Mouse (Mus musculus): ENCODE data around the gene Carmil1. TPM values are rescaled to one million over a fixed set of nuclear protein-coding genes. Genes with fewer than 3 reads are reported as not detected.

Gene Carmil1
- polyA plus RNA-seq, 1 experiment from 2014 or later: 46.2 TPM

DNA sequence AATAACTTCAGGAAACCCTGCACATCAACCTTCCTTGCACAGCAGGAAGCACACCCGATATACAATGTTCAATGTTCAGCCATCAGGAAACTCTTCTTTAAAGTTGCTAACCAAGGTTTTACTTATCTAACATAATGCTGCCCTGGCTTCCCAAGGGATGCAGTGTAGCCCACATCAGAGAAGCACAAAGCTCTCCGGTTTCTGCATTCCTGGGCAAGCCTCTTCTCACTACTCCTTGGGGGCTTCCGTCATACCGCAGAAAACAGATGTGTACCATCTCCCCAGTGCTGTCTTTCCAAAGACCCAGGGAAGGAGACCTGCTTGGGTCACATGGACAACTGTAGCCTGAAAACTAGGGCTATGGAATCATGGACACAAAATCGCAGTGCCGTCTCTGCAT, 47.8 kb downstream of the Carmil1 start:
- Histone ChIP-seq H3K27me3 (no peaks in the 10 kb centered on the region), H3K27ac (no peak overlapping the region), H3K9me3 (no peaks in the 10 kb centered on the region), H3K4me2 (no peak overlapping the region), H3K4me1 (no peaks in the 10 kb centered on the region), H3K9ac (no peak overlapping the region), H3K4me3 (no peak overlapping the region), H3K36me3 (no peaks in the 10 kb centered on the region)
- no peak for ATAC-seq (ENCODE audit: borderline replicate concordance, extremely low read depth, low FRiP score, low TSS enrichment)
- WGBS: 80% methylated on average over 6 of the region's 6 CpGs

- ATAC-seq (ENCODE audit: borderline replicate concordance, extremely low read depth, low FRiP score, low TSS enrichment): no peak
- WGBS: 82% methylated on average over 10 of the region's 10 CpGs
- Histone ChIP-seq H3K36me3 (no peaks in the 10 kb centered on the region), H3K9ac (no peak overlapping the region), H3K4me3 (no peak overlapping the region), H3K4me2 (no peak overlapping the region), H3K4me1 (no peaks in the 10 kb centered on the region), H3K9me3 (no peaks in the 10 kb centered on the region), H3K27me3 (no peaks in the 10 kb centered on the region), H3K27ac (no peak overlapping the region)
Observed at GRCm38 (mm10) chr13:24231746-24232483, 48.7 kb downstream of the Carmil1 start.

- no peak for ATAC-seq (ENCODE audit: borderline replicate concordance, extremely low read depth, low FRiP score, low TSS enrichment)
- H3K9me3 ChIP-seq: no peaks in the 10 kb centered on the region
- no peaks in the 10 kb centered on the region for H3K36me3 ChIP-seq
- no peaks in the 10 kb centered on the region for H3K27me3 ChIP-seq
- no peaks in the 10 kb centered on the region for H3K4me1 ChIP-seq
- no peak overlapping the region for H3K27ac ChIP-seq
- no peak overlapping the region for H3K4me3 ChIP-seq
- H3K9ac ChIP-seq: no peak overlapping the region
- 90% methylated on average over 2 of the region's 2 CpGs for WGBS
- no peak overlapping the region for H3K4me2 ChIP-seq
Observed at GRCm38 (mm10) chr13:24231146-24231545, 49.4 kb downstream of the Carmil1 start.

GRCm38 (mm10) chr13:24230541-24231095, 50.0 kb downstream of the Carmil1 start:
- no peak overlapping the region for H3K4me2 ChIP-seq
- no peak for ATAC-seq (ENCODE audit: borderline replicate concordance, extremely low read depth, low FRiP score, low TSS enrichment)
- no peak overlapping the region for H3K9ac ChIP-seq
- H3K27me3 ChIP-seq: no peaks in the 10 kb centered on the region
- H3K4me3 ChIP-seq: no peak overlapping the region
- no peaks in the 10 kb centered on the region for H3K9me3 ChIP-seq
- WGBS: 81% methylated on average over 4 of the region's 4 CpGs
- H3K36me3 ChIP-seq: no peaks in the 10 kb centered on the region
- no peak overlapping the region for H3K27ac ChIP-seq
- no peaks in the 10 kb centered on the region for H3K4me1 ChIP-seq

DNA sequence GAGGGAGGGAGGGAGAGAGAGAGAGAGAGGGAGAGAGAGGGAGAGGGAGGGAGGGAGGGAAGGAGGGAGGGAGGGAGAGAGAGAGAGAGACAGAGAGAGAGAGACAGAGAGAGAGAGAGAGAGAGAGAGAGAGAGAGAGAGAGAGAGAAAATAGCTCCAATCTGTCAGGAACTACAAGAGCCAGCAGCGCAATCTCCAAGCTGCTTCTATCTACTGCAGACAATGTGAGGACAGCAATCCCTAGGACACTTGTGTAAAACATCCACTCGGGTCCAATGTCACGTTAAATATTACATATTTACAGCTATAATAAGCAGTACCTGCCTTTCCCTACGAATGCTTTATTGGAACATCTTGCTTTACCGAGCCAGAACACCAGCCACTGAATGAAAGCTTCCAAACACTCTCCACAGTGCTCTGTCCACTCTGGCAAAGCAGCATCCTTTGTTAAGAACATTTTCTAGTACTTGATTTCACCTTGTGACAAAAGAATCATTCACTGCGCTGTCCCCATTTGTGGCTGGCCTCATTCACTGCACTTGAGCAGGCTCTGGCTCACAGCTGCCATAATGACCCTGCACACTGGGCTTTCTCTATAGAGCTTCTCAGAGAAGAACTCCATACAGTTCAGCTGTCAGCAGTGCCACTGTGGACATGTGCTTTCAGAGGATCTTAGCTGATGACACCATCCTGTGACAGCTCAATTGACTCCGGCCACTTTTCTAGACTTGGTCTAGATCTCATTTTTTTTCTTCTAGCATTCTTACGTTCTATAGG, 57.0 kb downstream of the Carmil1 start:
- Histone ChIP-seq H3K27me3 (no peaks in the 10 kb centered on the region), H3K4me1 (no peaks in the 10 kb centered on the region), H3K9ac (no peak overlapping the region), H3K36me3 (no peaks in the 10 kb centered on the region), H3K9me3 (no peaks in the 10 kb centered on the region), H3K4me3 (no peak overlapping the region), H3K27ac (no peak overlapping the region), H3K4me2 (no peak overlapping the region)
- WGBS: 68% methylated on average over 8 of the region's 8 CpGs
- no peak for ATAC-seq (ENCODE audit: borderline replicate concordance, extremely low read depth, low FRiP score, low TSS enrichment)

- Histone ChIP-seq H3K27me3 (no peaks in the 10 kb centered on the region), H3K4me3 (no peak overlapping the region), H3K9me3 (no peaks in the 10 kb centered on the region), H3K4me2 (no peak overlapping the region), H3K4me1 (no peaks in the 10 kb centered on the region), H3K9ac (no peak overlapping the region), H3K36me3 (no peaks in the 10 kb centered on the region), H3K27ac (no peak overlapping the region)
- 59% methylated on average over 3 of the region's 3 CpGs for WGBS
- no peak for ATAC-seq (ENCODE audit: borderline replicate concordance, extremely low read depth, low FRiP score, low TSS enrichment)
Observed at GRCm38 (mm10) chr13:24220441-24220970, 60.1 kb downstream of the Carmil1 start.

DNA sequence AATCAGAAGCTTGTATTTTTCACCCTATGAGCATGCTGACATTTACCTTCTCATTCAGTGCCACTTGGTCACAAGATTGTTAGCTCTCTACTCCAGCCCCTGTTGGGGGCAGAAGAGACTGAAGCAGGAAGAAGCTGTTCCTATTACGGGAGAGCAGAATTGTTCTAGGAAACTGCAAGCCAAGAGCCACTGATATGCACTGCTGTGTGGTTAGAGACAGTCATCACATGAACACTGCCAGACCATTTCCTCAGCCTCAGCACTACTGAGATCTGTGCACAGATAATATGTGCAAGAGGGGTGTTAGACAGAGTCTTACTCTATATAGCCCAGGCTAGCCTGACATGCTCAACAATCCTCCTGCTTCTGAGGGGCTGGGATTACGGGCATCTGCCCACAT, 69.4 kb downstream of the Carmil1 start:
- no peaks in the 10 kb centered on the region for H3K36me3 ChIP-seq
- no peak overlapping the region for H3K27ac ChIP-seq
- H3K4me3 ChIP-seq: no peak overlapping the region
- no peak overlapping the region for H3K4me2 ChIP-seq
- H3K9me3 ChIP-seq: no peaks in the 10 kb centered on the region
- H3K4me1 ChIP-seq: no peaks in the 10 kb centered on the region
- no peaks in the 10 kb centered on the region for H3K27me3 ChIP-seq
- no peak for ATAC-seq (ENCODE audit: borderline replicate concordance, extremely low read depth, low FRiP score, low TSS enrichment)
- H3K9ac ChIP-seq: no peak overlapping the region
- 56% methylated on average over 2 of the region's 2 CpGs for WGBS

- Histone ChIP-seq H3K27me3 (no peaks in the 10 kb centered on the region), H3K9me3 (no peaks in the 10 kb centered on the region), H3K4me2 (no peak overlapping the region), H3K36me3 (no peaks in the 10 kb centered on the region), H3K9ac (no peak overlapping the region), H3K27ac (no peak overlapping the region), H3K4me3 (no peak overlapping the region), H3K4me1 (peaks cover 4% of the 10 kb centered on the region; the same call in 1 of the 2 replicates)
- 66% methylated on average over 6 of the region's 6 CpGs for WGBS
- no peak for ATAC-seq (ENCODE audit: borderline replicate concordance, extremely low read depth, low FRiP score, low TSS enrichment)
Observed at GRCm38 (mm10) chr13:24206097-24206496, 74.5 kb downstream of the Carmil1 start.

GRCm38 (mm10) chr13:24202314-24202713, 78.3 kb downstream of the Carmil1 start:
- no peak overlapping the region for H3K4me2 ChIP-seq
- ATAC-seq (ENCODE audit: borderline replicate concordance, extremely low read depth, low FRiP score, low TSS enrichment): no peak
- H3K4me1 ChIP-seq: peaks cover 26% of the 10 kb centered on the region
- WGBS: 87% methylated on average over 6 of the region's 6 CpGs
- H3K9me3 ChIP-seq: no peaks in the 10 kb centered on the region
- H3K9ac ChIP-seq: no peak overlapping the region
- no peaks in the 10 kb centered on the region for H3K36me3 ChIP-seq
- no peaks in the 10 kb centered on the region for H3K27me3 ChIP-seq
- H3K4me3 ChIP-seq: no peak overlapping the region
- H3K27ac ChIP-seq: no peak overlapping the region

GRCm38 (mm10) chr13:24199861-24200543, 80.6 kb downstream of the Carmil1 start:
- Histone ChIP-seq H3K9me3 (no peaks in the 10 kb centered on the region), H3K4me2 (no peak overlapping the region), H3K4me1 (peaks cover 30% of the 10 kb centered on the region), H3K27ac (no peak overlapping the region), H3K9ac (no peak overlapping the region), H3K36me3 (no peaks in the 10 kb centered on the region), H3K27me3 (no peaks in the 10 kb centered on the region), H3K4me3 (no peak overlapping the region)
- no peak for ATAC-seq (ENCODE audit: borderline replicate concordance, extremely low read depth, low FRiP score, low TSS enrichment)
- WGBS: 37% methylated on average over 7 of the region's 7 CpGs

DNA sequence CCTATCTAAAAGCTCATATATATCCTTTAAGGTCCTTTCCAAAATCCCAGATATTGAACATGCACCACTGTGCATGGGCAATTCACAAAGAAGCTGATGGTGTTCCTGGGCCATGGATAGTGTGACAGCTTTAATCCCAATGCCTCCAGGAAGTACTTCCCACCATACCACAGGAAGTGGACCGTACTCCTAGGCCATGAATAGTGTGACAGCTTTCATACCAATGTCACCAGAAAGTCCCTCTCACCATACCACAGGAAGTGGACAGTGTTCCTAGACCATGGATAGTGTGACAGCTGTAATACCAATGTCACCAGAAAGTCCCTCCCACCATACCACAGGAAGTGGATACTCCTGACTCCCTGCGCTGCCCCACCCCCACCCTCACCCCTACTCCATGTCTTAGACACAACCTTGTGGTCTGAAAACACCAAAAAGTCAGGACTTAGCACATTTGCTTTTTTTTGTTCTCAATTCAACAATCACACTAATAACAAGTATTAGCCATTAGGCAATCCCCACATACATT, 82.1 kb downstream of the Carmil1 start:
- no peaks in the 10 kb centered on the region for H3K9me3 ChIP-seq
- no peak overlapping the region for H3K27ac ChIP-seq
- no peaks in the 10 kb centered on the region for H3K27me3 ChIP-seq
- ATAC-seq (ENCODE audit: borderline replicate concordance, extremely low read depth, low FRiP score, low TSS enrichment): no peak
- no peak overlapping the region for H3K4me2 ChIP-seq
- H3K36me3 ChIP-seq: no peaks in the 10 kb centered on the region
- WGBS: 73% methylated on average over 2 of the region's 2 CpGs
- H3K9ac ChIP-seq: no peak overlapping the region
- H3K4me1 ChIP-seq: peaks cover 28% of the 10 kb centered on the region
- H3K4me3 ChIP-seq: no peak overlapping the region

Measured in lung, embryonic 15.5 days (tissue).